Mouse (Mus musculus) heart, embryonic 15.5 days (tissue): ENCODE measurements around the gene Akr1b7. TPM values are rescaled to one million over a fixed set of nuclear protein-coding genes. Genes with fewer than 3 reads are reported as not detected.
"Not testable (repeated sequence)": the region's sequence is repeated elsewhere in the genome, so short reads cannot be mapped to it uniquely, and the experiment has no call there.

Experiments used
- ATAC-seq: fragments of 200-750 bp; cut with Nextera tagmentation; replicated peaks from 2 replicates; pipeline ENCODE4 v1.8.0; 2017; ENCODE audit warnings: low read depth, moderate TSS enrichment; ENCODE audit not compliant: insufficient number of reproducible peaks, insufficient read depth, low FRiP score
- H3K27ac ChIP-seq: fragments of 300-500 bp; sonication (generic); 2 replicates; pipeline ENCODE4 v1.5.1; 2015; ENCODE audit warnings: mild to moderate bottlenecking, inconsistent platforms
- H3K27me3 ChIP-seq: fragments of 300-500 bp; sonication (generic); 2 replicates; pipeline ENCODE4 v1.6.1; 2015; ENCODE audit warnings: inconsistent platforms
- H3K36me3 ChIP-seq: fragments of 300-500 bp; sonication (generic); 2 replicates; pipeline ENCODE4 v1.6.1; 2015; ENCODE audit warnings: mild to moderate bottlenecking, inconsistent platforms
- H3K4me1 ChIP-seq: fragments of 300-500 bp; sonication (generic); replicated peaks from 2 replicates; pipeline ENCODE4 v1.6.1; 2015; ENCODE audit warnings: inconsistent platforms
- H3K4me2 ChIP-seq: fragments of 300-500 bp; sonication (generic); 2 replicates; pipeline ENCODE4 v1.6.1; 2015; ENCODE audit warnings: inconsistent platforms, mild to moderate bottlenecking, moderate library complexity
- H3K4me3 ChIP-seq: fragments of 300-500 bp; sonication (generic); 2 replicates; pipeline ENCODE4 v1.5.1; 2015; ENCODE audit warnings: mild to moderate bottlenecking, inconsistent platforms
- H3K9ac ChIP-seq: fragments of 300-500 bp; sonication (generic); 2 replicates; pipeline ENCODE4 v1.6.1; 2015; ENCODE audit warnings: mild to moderate bottlenecking, inconsistent platforms
- H3K9me3 ChIP-seq: fragments of 300-500 bp; sonication (generic); replicated peaks from 2 replicates; pipeline ENCODE4 v1.6.1; 2016; ENCODE audit warnings: inconsistent platforms
- WGBS: fragments of 180-500 bp; shearing (Covaris S2); methylation state at CpG from one replicate; pipeline ENCODE4 v1.1.7; 2015; ENCODE audit warnings: mixed read lengths; 5-methylcytosine and 5-hydroxymethylcytosine counted together
- polyA plus RNA-seq: library from polyadenylated mRNA; unstranded; fragments of >200 nt; fragmentation: Nextera tagmentation; extraction: Ambion mirVana; gene quantifications from 2 replicates; pipeline ENCODE4 v1.2.1, GENCODE M21; 2015

Akr1b7 gene
- polyA plus RNA-seq, 1 experiment from 2014 or later, result not detected

DNA sequence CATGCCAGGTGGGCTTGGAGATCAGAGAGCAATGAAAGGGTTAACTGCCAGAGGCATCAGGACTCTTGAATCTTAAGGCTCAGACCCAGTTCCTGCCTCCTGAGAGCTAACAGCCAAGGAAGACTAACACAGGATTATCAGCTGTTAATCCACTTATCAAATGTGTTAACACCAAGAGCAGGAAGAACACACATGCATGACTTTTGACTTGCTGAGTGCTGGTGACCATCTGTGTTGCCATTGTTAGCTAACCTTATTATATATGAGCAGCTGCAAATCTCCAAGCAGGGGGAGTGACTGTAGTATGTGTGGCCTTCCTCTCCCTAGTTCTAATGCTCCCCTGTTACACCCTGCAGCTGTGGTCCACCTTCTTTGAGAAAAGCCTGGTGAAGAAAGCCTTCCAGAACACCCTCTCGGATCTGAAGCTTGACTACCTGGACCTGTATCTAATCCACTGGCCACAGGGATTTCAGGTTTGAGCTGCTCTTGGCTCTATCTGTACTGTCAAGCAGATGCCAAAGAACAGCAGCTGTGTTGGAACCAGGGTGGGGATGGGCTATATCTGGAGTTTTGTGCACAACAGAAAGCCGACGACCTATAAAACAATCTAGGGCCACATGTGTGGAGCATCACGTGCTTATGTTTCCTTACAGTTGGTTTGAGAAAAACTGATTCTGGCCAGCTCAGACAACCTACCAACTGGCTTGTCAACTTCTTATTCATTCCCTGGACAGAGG, 23.5 kb upstream of the Akr1b7 start:
- Histone ChIP-seq H3K27me3 (no peaks in the 10 kb centered on the region), H3K4me3 (no peak overlapping the region), H3K4me2 (no peak overlapping the region), H3K9me3 (no peaks in the 10 kb centered on the region), H3K4me1 (peaks cover 6% of the 10 kb centered on the region), H3K27ac (no peak overlapping the region), H3K9ac (no peak overlapping the region), H3K36me3 (peaks cover 48% of the 10 kb centered on the region)
- no peak for ATAC-seq
- WGBS, result 69% methylated on average over 4 of the region's 4 CpGs

DNA sequence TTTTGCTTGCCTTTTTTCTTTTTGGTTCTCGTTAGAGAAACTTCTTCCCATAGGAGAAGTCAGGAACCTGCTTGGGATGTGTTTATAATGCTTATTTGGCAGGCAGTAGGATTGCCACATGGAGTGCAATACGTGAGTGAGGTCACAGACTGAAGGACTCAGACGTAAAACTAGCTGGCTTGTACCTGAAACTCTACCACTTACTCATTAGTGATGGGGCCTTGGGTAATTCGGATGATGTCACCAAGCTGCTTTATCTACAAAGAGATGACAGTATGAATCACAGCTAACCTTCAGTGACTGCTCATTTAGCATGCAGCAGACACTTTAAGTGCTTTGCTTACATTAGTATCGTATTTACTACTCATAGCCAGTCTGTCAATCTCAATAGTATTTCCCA, 16.2 kb upstream of the Akr1b7 start:
- Histone ChIP-seq H3K4me3 (no peak overlapping the region), H3K9me3 (no peaks in the 10 kb centered on the region), H3K27me3 (no peaks in the 10 kb centered on the region), H3K9ac (no peak overlapping the region), H3K27ac (no peak overlapping the region), H3K4me1 (no peaks in the 10 kb centered on the region), H3K36me3 (peaks cover 48% of the 10 kb centered on the region), H3K4me2 (no peak overlapping the region)
- 74% methylated on average over 5 of the region's 5 CpGs for WGBS
- ATAC-seq, result no peak

DNA sequence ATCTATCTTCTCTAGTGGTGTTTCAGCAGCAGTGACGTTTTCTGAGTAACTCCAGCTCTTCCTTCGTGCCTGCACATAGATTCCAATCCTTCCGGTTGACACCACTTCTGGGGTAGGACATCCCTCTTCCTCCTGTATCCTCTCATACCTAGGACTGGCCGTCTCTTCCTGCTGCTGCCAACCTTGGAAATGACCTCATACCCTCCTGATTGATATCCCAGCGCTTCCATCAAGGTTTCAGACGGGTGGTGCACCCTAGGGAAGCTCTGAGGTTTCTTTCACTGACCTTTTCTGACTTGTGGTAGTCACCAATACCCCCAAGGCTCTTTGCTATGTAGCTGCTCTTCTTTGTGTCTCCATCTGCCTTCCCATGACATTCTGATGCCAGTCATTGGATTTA, 13.7 kb upstream of the Akr1b7 start:
- ATAC-seq, result no peak
- H3K27me3 ChIP-seq, result no peaks in the 10 kb centered on the region
- WGBS, result 78% methylated on average over 6 of the region's 6 CpGs
- H3K9ac ChIP-seq, result no peak overlapping the region
- H3K36me3 ChIP-seq, result peaks cover 25% of the 10 kb centered on the region
- H3K4me2 ChIP-seq, result no peak overlapping the region
- H3K9me3 ChIP-seq, result no peaks in the 10 kb centered on the region
- no peak overlapping the region for H3K4me3 ChIP-seq
- H3K4me1 ChIP-seq, result no peaks in the 10 kb centered on the region
- H3K27ac ChIP-seq, result no peak overlapping the region

DNA sequence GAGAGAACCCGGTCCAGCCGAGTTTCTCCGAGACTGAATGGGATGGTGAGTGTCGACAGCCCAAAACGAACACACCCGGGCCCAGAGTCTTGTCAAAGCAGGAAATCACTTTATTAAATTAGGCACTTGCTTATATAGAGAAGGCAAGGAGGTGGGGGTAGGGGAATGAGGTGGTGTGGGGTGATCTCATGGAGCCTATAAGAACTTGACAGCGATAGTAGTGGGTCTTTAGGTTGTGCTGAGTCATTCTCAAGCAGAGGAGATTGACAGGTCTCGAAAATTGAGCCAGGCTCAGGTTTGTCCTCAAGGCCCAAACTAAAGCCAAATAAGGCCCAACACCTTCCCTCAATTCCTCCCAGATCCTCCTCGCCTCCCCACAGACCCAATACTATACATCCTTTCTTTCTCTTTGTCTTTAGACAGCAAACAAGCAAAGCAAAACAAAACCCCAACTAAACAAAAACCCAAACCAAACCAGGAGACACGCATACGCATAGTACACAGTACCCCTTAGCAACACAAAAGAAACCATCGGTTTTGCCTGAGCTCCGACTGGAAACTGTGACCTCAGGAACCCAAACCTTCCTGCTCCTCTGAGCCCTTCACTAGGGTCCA, 12.4 kb upstream of the Akr1b7 start:
- Histone ChIP-seq H3K4me2 (no peak overlapping the region), H3K9ac (no peak overlapping the region), H3K4me1 (no peaks in the 10 kb centered on the region), H3K9me3 (no peaks in the 10 kb centered on the region), H3K27ac (no peak overlapping the region), H3K36me3 (peaks cover 12% of the 10 kb centered on the region), H3K27me3 (no peaks in the 10 kb centered on the region), H3K4me3 (no peak overlapping the region)
- no peak for ATAC-seq
- 81% methylated on average over 13 of the region's 13 CpGs for WGBS

DNA sequence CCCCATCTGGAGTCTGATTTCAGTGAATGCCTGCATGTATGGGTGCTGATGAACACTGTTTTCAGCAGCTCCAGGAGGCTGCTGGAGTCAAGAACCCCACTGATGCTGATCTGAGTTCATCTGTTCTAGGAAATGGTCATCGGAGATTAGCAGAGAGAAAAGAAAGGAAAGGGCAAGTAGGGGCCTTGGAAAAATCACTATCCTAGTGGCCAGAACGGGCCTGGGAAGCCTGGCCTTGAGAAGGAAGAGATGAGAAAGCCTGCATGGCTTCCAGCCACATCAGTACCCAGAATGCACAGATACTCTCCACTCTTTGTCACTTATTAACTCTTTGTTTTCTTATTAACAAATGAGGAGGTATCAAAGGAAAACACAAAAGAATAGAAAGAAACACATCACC, 11.4 kb upstream of the Akr1b7 start:
- no peak overlapping the region for H3K27ac ChIP-seq
- no peak for ATAC-seq
- no peaks in the 10 kb centered on the region for H3K27me3 ChIP-seq
- WGBS, result 65% methylated on average over 2 of the region's 2 CpGs
- H3K9me3 ChIP-seq, result no peaks in the 10 kb centered on the region
- H3K4me3 ChIP-seq, result no peak overlapping the region
- peaks cover 9% of the 10 kb centered on the region for H3K36me3 ChIP-seq
- H3K4me1 ChIP-seq, result no peaks in the 10 kb centered on the region
- no peak overlapping the region for H3K9ac ChIP-seq
- H3K4me2 ChIP-seq, result no peak overlapping the region

DNA sequence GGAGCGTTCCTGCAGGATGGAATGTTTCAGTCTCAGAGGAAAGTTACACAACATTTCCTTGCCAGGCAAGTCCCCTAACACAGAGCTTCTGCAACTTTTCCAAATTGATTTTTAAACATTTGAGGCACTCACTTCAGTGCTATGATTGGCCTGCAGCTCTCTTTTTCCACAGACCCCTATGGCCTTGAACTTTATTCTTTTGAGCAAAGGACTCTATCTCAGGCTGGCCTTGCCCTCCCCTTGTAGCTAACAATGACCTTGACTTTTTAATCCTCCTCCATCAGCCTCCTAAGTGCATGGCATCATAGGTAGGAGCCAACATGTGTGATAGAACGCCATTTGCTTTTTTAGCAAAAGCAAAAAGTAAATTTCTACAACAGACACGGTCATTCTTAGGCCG, 5.4 kb upstream of the Akr1b7 start:
- H3K9ac ChIP-seq, result no peak overlapping the region
- ATAC-seq, result no peak
- 86% methylated on average over 4 of the region's 4 CpGs for WGBS
- no peaks in the 10 kb centered on the region for H3K4me1 ChIP-seq
- no peaks in the 10 kb centered on the region for H3K36me3 ChIP-seq
- no peak overlapping the region for H3K4me2 ChIP-seq
- no peak overlapping the region for H3K4me3 ChIP-seq
- H3K27ac ChIP-seq, result no peak overlapping the region
- H3K27me3 ChIP-seq, result no peaks in the 10 kb centered on the region
- no peaks in the 10 kb centered on the region for H3K9me3 ChIP-seq

DNA sequence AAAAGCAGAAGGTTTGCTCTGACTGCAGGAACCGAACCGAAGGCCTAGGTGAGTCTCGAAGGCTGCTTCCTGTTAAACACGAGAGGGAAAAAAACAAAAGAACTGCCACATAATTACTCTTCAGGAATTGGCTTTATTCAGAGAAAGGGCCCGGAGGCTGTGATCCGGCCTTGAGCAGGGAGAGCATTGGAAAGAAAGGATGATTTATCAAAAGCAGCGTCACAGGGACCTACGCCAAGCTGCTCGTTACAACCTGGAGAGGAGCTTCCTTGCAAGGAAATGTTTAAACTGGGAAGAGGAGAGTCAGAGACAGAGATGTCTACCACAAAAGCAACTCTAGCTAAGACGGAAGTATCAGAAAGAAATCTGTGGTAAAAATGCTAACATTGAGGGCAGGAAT, 4.7 kb upstream of the Akr1b7 start:
- WGBS, result 81% methylated on average over 10 of the region's 10 CpGs
- no peak overlapping the region for H3K9ac ChIP-seq
- H3K27ac ChIP-seq, result no peak overlapping the region
- no peak overlapping the region for H3K4me3 ChIP-seq
- H3K9me3 ChIP-seq, result no peaks in the 10 kb centered on the region
- no peaks in the 10 kb centered on the region for H3K27me3 ChIP-seq
- H3K4me2 ChIP-seq, result no peak overlapping the region
- H3K36me3 ChIP-seq, result no peaks in the 10 kb centered on the region
- H3K4me1 ChIP-seq, result 0 out of 2 replicates have a peak, but pooled peaks cover 3% of the 10 kb centered on the region
- no peak for ATAC-seq

DNA sequence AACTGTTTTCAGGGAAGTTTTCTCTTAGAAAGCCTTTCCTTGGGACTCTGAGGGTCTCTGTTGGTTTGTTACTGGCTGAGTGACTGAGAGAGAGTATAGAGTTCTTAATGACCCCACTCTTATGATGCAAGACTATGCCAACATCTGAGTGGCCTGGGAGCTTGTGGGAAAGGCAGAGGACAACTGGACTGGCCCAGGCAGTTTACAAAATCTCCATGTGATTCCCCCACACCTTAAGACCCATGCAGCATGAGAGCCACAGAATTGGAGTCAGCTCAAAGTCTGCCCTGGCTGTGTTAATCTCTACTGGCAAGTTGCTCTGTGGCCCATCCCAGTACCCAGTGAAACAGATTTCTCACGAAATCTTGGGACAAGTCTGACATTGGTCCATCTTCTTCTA, 554 bp downstream of the Akr1b7 start:
- no peaks in the 10 kb centered on the region for H3K27me3 ChIP-seq
- H3K4me1 ChIP-seq, result 0 out of 2 replicates have a peak, but pooled peaks cover 4% of the 10 kb centered on the region
- no peak for ATAC-seq
- H3K9ac ChIP-seq, result no peak overlapping the region
- H3K4me2 ChIP-seq, result no peak overlapping the region
- no peaks in the 10 kb centered on the region for H3K36me3 ChIP-seq
- H3K27ac ChIP-seq, result no peak overlapping the region
- no peaks in the 10 kb centered on the region for H3K9me3 ChIP-seq
- 72% methylated on average over 1 of the region's 1 CpGs for whole genome bisulfite sequencing
- no peak overlapping the region for H3K4me3 ChIP-seq

DNA sequence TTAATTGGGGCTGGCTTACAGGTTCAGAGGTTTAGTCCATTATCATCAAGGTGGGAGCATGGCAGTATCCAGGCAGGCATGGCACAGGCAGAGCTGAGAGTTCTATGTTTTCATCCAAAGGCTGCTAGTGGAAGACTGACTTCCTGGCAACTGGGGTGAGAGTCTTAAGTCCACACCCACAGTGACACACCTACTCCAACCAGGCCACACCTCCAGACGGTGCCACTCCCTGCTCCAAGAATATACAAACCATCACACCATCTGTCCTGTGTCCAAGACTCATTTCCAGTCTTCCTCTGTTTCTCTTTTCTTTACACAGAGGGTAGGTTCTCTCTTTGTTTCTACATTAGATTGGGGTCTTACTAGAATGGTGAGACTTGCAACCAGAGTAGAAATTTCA, 1.3 kb downstream of the Akr1b7 start:
- H3K36me3 ChIP-seq, H3K4me3 ChIP-seq, H3K4me1 ChIP-seq, H3K9me3 ChIP-seq, H3K9ac ChIP-seq, H3K4me2 ChIP-seq, H3K27me3 ChIP-seq, ATAC-seq, H3K27ac ChIP-seq: not testable (repeated sequence)
- WGBS, result 54% methylated on average over 1 of the region's 1 CpGs

DNA sequence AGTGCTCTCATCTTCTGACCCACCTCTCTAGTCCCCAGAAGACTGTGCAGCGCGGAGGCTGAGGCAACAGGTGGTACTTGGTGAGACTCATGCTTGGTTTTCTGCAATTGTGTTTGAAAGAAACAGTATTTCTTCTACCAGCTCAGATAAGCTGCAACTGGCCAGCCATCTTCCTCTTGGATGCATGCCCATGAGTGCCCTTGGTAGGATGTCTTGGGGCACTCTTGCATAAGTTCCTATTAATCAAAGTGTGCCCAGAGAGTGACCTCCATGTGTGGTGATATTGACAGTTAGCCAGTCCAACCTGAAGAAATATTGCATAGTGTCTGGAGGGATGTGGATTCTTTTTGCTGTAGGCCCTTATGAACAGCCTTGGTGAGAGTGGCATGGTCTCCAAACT, 4.4 kb downstream of the Akr1b7 start:
- H3K9ac ChIP-seq, result no peak overlapping the region
- WGBS, result 93% methylated on average over 2 of the region's 2 CpGs
- ATAC-seq, result no peak

DNA sequence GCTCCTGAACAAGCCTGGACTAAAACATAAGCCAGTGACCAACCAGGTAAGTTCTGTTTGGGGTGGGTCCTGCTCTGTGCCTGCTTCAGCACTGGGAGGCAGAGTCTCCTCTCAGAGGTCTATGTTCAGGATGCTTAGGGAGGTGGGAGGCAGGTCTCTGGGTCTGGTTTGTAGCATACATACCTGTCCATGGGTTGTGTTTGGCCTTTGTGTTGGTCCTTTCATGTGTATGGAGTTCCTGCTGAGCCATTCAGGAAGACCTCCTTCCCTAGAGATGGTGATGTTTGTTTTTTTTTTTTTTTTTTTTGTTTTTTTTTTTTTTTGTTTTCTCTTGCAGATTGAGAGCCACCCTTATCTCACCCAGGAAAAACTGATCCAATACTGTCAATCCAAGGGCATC, 6.9 kb downstream of the Akr1b7 start:
- Histone ChIP-seq H3K4me2 (no peak overlapping the region), H3K9ac (no peak overlapping the region), H3K27me3 (no peaks in the 10 kb centered on the region), H3K27ac (no peak overlapping the region), H3K4me1 (no peaks in the 10 kb centered on the region), H3K4me3 (no peak overlapping the region), H3K9me3 (no peaks in the 10 kb centered on the region), H3K36me3 (no peaks in the 10 kb centered on the region)
- ATAC-seq, result no peak

More for the DNA sequence above, 4.4 kb downstream of the Akr1b7 start:
- Histone ChIP-seq H3K4me3 (no peak overlapping the region), H3K27ac (no peak overlapping the region), H3K27me3 (no peaks in the 10 kb centered on the region), H3K4me1 (0 out of 2 replicates have a peak, but pooled peaks cover 4% of the 10 kb centered on the region), H3K4me2 (no peak overlapping the region), H3K36me3 (no peaks in the 10 kb centered on the region), H3K9me3 (no peaks in the 10 kb centered on the region)

DNA sequence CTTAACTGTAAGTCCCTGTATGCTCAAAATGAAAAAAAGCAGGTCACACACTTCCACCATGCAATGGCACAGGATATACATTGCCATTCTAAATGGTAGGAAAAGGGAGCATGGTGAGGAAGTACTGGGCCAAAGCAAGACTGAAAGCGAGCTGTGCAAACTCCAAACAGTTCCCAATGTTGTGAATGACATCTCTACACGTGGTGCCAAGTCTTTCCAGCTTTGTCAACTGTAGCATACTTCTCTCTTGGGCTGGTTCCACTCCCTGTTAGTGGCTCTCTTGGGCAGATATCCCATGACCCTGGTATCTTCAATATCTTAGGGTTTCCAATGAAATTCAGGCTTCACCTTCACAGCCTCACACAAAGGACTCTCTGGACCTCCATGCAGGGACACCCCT, 26.9 kb downstream of the Akr1b7 start:
- Histone ChIP-seq H3K4me3 (no peak overlapping the region), H3K27me3 (no peaks in the 10 kb centered on the region), H3K9me3 (no peaks in the 10 kb centered on the region), H3K9ac (no peak overlapping the region), H3K4me2 (no peak overlapping the region), H3K36me3 (no peaks in the 10 kb centered on the region), H3K27ac (no peak overlapping the region), H3K4me1 (no peaks in the 10 kb centered on the region)
- 56% methylated on average over 2 of the region's 2 CpGs for WGBS
- no peak for ATAC-seq
